In the genomic region with DNA sequence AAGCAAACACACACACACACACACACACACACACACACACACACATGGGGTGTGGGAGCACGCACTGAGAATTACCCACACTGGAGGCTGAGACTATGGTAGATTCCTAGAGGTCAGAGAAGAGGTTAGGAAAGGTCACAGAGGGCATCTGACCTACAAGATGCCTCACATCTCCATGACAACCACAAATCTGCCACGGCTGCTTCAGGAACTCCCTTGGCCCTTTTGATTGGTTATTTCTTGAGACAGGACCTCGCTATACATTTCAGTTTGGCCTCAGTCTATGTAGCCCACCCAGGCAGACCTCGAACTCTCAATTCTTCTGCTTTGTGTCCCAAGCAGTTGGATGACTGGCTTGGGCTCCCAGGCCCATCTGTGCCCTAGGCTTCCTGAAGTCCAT, we compare ENCODE assay signal across 18 mouse cellular contexts. TPM values are rescaled to one million over a fixed set of nuclear protein-coding genes. Genes with fewer than 3 reads are reported as not detected.
"Had no signal": no experiment of that assay in that cellular context is flagged by ENCODE, and none has a peak within 500 bp of the region (broad histone marks: within the 10 kb centered on the region; RNA-seq: fewer than 3 reads in every experiment).

No protein-coding gene starts in this region.

- H3K9me3 ChIP-seq: liver, embryonic 15.5 days; lung, embryonic 15.5 days; neural tube, embryonic 13.5 days; neural tube, embryonic 15.5 days; stomach, embryonic 15.5 days had no signal

- ATAC-seq: liver, postnatal 0 days; lung, postnatal 0 days; midbrain, embryonic 16.5 days had no signal

- H3K36me3 ChIP-seq: liver, embryonic 15.5 days; lung, embryonic 15.5 days; neural tube, embryonic 13.5 days; neural tube, embryonic 15.5 days; stomach, embryonic 15.5 days had no signal

- DNase-seq: liver, postnatal 0 days; lung, adult 2 months; lung, postnatal 14 days; lung, postnatal 4 days; midbrain, embryonic 14.5 days; right cerebral cortex, postnatal 14 days; thymus, adult 18-20 months; thymus, postnatal 14 days; thymus, postnatal 36 days had no signal

- H3K4me1 ChIP-seq: stomach, embryonic 15.5 days had no signal

- H3K27me3 ChIP-seq: neural tube, embryonic 15.5 days had no signal

- H3K27ac ChIP-seq: liver, embryonic 15.5 days; lung, embryonic 15.5 days; neural tube, embryonic 13.5 days; neural tube, embryonic 15.5 days; stomach, embryonic 15.5 days had no signal

- H3K4me2 ChIP-seq: liver, embryonic 15.5 days; lung, embryonic 15.5 days; midbrain, embryonic 11.5 days; stomach, embryonic 15.5 days had no signal

- H3K9ac ChIP-seq: liver, embryonic 15.5 days; liver, postnatal 0 days; lung, embryonic 15.5 days; neural tube, embryonic 15.5 days; stomach, embryonic 15.5 days had no signal

- H3K4me3 ChIP-seq: liver, embryonic 15.5 days; lung, embryonic 15.5 days; myocyte; neural tube, embryonic 13.5 days; stomach, embryonic 15.5 days had no signal

RNA-seq across cellular contexts. Expression of gene Clec2l, which starts 1.2 kb away (rescaled TPM):
- polyA plus RNA-seq: liver, postnatal 0 days had no signal

RNA-seq across cellular contexts. Expression of gene Klrg2, which starts 24.6 kb away (rescaled TPM):
- polyA plus RNA-seq: liver, postnatal 0 days; midbrain, embryonic 16.5 days had no signal
